Mouse (Mus musculus) heart, adult 9 months (tissue): Measurements from ENCODE around the gene Syce2.
"Not testable (repeated sequence)": the region's sequence is repeated elsewhere in the genome, so short reads cannot be mapped to it uniquely, and the experiment has no call there.

Experiments used
- DNase-seq, 2 experiments: peaks; one replicate each; pipeline ENCODE4 v3.0.0; 2022; ENCODE audit warnings: low spot score in 2 of 2

Syce2 gene

GRCm38 (mm10) chr8:84901752-84902151 lies 29.8 kb downstream of the Syce2 start, which contains the start of gene Klf1:
Gene Klf1, plus strand, starts transcription at chr8:84901928.
- DNase-seq, result no peak

GRCm38 (mm10) chr8:84902367-84902919 lies 30.5 kb downstream of the Syce2 start:
- DNase-seq, result no peak

- DNase-seq, result peak; percentile 87 to 93
Observed at GRCm38 (mm10) chr8:84902920-84903661, 31.2 kb downstream of the Syce2 start.

- DNase-seq, result no peak
Observed at GRCm38 (mm10) chr8:84904351-84904750, 32.4 kb downstream of the Syce2 start.

GRCm38 (mm10) chr8:84907037-84907436 lies 35.1 kb downstream of the Syce2 start:
- DNase-seq, result no peak

- no peak for DNase-seq
Observed at GRCm38 (mm10) chr8:84907493-84907892, 35.6 kb downstream of the Syce2 start.

GRCm38 (mm10) chr8:84907979-84908378 lies 36.1 kb downstream of the Syce2 start:
- DNase-seq, result not testable (repeated sequence)

- peak; percentile 98 for DNase-seq
Observed at GRCm38 (mm10) chr8:84908421-84909161, 36.7 kb downstream of the Syce2 start, which contains the start of gene Dnase2a. Gene Dnase2a, plus strand, starts transcription at chr8:84908560.

GRCm38 (mm10) chr8:84909162-84909767 lies 37.4 kb downstream of the Syce2 start:
- no peak for DNase-seq

- DNase-seq, result no peak
Observed at GRCm38 (mm10) chr8:84909949-84910348, 38.0 kb downstream of the Syce2 start.

- no peak for DNase-seq
Observed at GRCm38 (mm10) chr8:84910551-84910950, 38.6 kb downstream of the Syce2 start.

- no peak for DNase-seq
Observed at GRCm38 (mm10) chr8:84911854-84912253, 39.9 kb downstream of the Syce2 start.

- no peak for DNase-seq
Observed at GRCm38 (mm10) chr8:84912391-84912790, 40.5 kb downstream of the Syce2 start.

- peak in 1 of 2 experiments; percentile 54 for DNase-seq
Observed at GRCm38 (mm10) chr8:84912895-84913501, 41.1 kb downstream of the Syce2 start.

- DNase-seq, result no peak
Observed at GRCm38 (mm10) chr8:84913502-84913900, 41.6 kb downstream of the Syce2 start.

GRCm38 (mm10) chr8:84913960-84914359 lies 42.0 kb downstream of the Syce2 start:
- no peak for DNase-seq

- no peak for DNase-seq
Observed at GRCm38 (mm10) chr8:84915269-84915668, 43.4 kb downstream of the Syce2 start.

GRCm38 (mm10) chr8:84917781-84918180 lies 45.9 kb downstream of the Syce2 start:
- DNase-seq, result no peak

GRCm38 (mm10) chr8:84918646-84919045 lies 46.7 kb downstream of the Syce2 start:
- DNase-seq, result no peak

GRCm38 (mm10) chr8:84921596-84921995 lies 49.7 kb downstream of the Syce2 start:
- DNase-seq, result no peak

- DNase-seq, result no peak
Observed at GRCm38 (mm10) chr8:84925557-84925956, 53.6 kb downstream of the Syce2 start.

GRCm38 (mm10) chr8:84927513-84927912 lies 55.6 kb downstream of the Syce2 start:
- no peak for DNase-seq
